In genomic region chr19:26617287-26617686, GRCm38 (mm10) we compare ENCODE assay signal across 21 mouse cellular contexts. TPM values are rescaled to one million over a fixed set of nuclear protein-coding genes. Genes with fewer than 3 reads are reported as not detected.
DNase-seq lines count a peak whose midpoint lies in the region; ATAC-seq and TF ChIP-seq lines count a peak whose summit lies in the region.
"Had no signal": no experiment of that assay in that cellular context is flagged by ENCODE, and none has a peak within 500 bp of the region (broad histone marks: within the 10 kb centered on the region; RNA-seq: fewer than 3 reads in every experiment).

No protein-coding gene starts in this region.

- intact Hi-C loops in heart, adult 2 months (cut with DNase I), result no loop called here

- H3K9ac ChIP-seq in heart, adult 2 months (ENCODE audit: low read depth, low read length), result no peak overlapping the region
- H3K9ac ChIP-seq in lung, postnatal 0 days (replicated peaks; ENCODE audit: low read depth), result no peak overlapping the region

- H3K4me2 ChIP-seq in lung, postnatal 0 days (replicated peaks; ENCODE audit: low read depth, low read length), result no peak overlapping the region

- no peak for DNase-seq in heart, adult 2 months
- DNase-seq in heart, adult 11 months, result no peak
- DNase-seq in lung, postnatal 0 days (ENCODE audit: low spot score), result peak; percentile 26
- DNase-seq in lung, postnatal 4 days, result no peak
- peak; percentile 55 for DNase-seq in lung, postnatal 25 days (ENCODE audit: low spot score)
- no peak for DNase-seq in lung, postnatal 14 days
- DNase-seq in lung, postnatal 36 days, result peak; percentile 61
- DNase-seq in lung, postnatal 10 days, result no peak
- DNase-seq: adrenal gland, adult 2 months; adrenal gland, adult 8-10 months; adrenal gland, postnatal 10 days; adrenal gland, postnatal 14 days; adrenal gland, postnatal 25 days; adrenal gland, postnatal 36 days; B cell, adult 2 months; cerebellum, adult 11 months; cerebellum, adult 11-12 months had no signal

- no peak for TF ChIP-seq CTCF in heart, adult 2 months (IDR thresholded peaks at IDR 0.05)
- TF ChIP-seq CTCF in lung, postnatal 0 days (IDR thresholded peaks at IDR 0.05), result no peak

- peaks cover 25% of the 10 kb centered on the region for H3K36me3 ChIP-seq in heart, adult 2 months (ENCODE audit: control insufficient read depth, insufficient read depth, low read length)
- H3K36me3 ChIP-seq in lung, postnatal 0 days (ENCODE audit: insufficient read depth, low read length), result peaks cover 4% of the 10 kb centered on the region; the same call in 1 of the 2 replicates

- H3K4me1 ChIP-seq in heart, adult 2 months (ENCODE audit: control insufficient read depth, insufficient read depth, low read length), result peaks cover 17% of the 10 kb centered on the region
- H3K4me1 ChIP-seq in lung, postnatal 0 days (ENCODE audit: insufficient read depth, low read depth, low read length), result no peaks in the 10 kb centered on the region

- ATAC-seq in lung, postnatal 0 days, result no peak
- ATAC-seq: activated CD4-positive, CD25-positive, alpha-beta regulatory T cell, adult 4 months; CD4-positive, CD25-positive, alpha-beta regulatory T cell, adult 4 months; Patski had no signal

- no peak overlapping the region for H3K4me3 ChIP-seq in heart, adult 2 months
- H3K4me3 ChIP-seq in lung, postnatal 0 days (ENCODE audit: low read depth, low read length), result no peak overlapping the region

- 57% methylated on average over 5 of the region's 5 CpGs for WGBS in heart, adult 2 months
- WGBS in lung, postnatal 0 days, result 70% methylated on average over 5 of the region's 5 CpGs

- H3K9me3 ChIP-seq in lung, postnatal 0 days (ENCODE audit: low read length), result no peaks in the 10 kb centered on the region

- peaks cover 8% of the 10 kb centered on the region for H3K79me2 ChIP-seq in heart, adult 2 months (replicated peaks; ENCODE audit: control insufficient read depth, insufficient read depth, low read length)

- TF ChIP-seq POLR2A in heart, adult 2 months (IDR thresholded peaks at IDR 0.05; ENCODE audit: insufficient read depth, low read depth, low read length), result no peak

- TF ChIP-seq EP300 in heart, adult 2 months (IDR thresholded peaks at IDR 0.05; ENCODE audit: insufficient read depth, low read depth, low read length), result no peak
- TF ChIP-seq EP300 in lung, postnatal 0 days (IDR thresholded peaks at IDR 0.05), result peak; percentile 89

- no peaks in the 10 kb centered on the region for H3K27me3 ChIP-seq in heart, adult 2 months (ENCODE audit: control insufficient read depth, insufficient read depth, low read length)
- H3K27me3 ChIP-seq in lung, postnatal 0 days (replicated peaks; ENCODE audit: insufficient read depth, low read length), result no peaks in the 10 kb centered on the region
- H3K27me3 ChIP-seq: CH12.LX, Patski had no signal

- H3K27ac ChIP-seq in heart, adult 2 months, result peak overlapping the region; percentile 6; the same call in 1 of the 2 replicates
- H3K27ac ChIP-seq in lung, postnatal 0 days (ENCODE audit: low read length), result no peak overlapping the region

RNA-seq across cellular contexts. Expression of gene Smarca2, which starts 12.4 kb away (rescaled TPM):
- total RNA-seq in heart, adult 2 months (2021), result 10 to 100 TPM; 65.7 to 72.1 TPM
- polyA plus RNA-seq in heart, adult 2 months (2012; rRNA removed), result 24.3 and 54.1 TPM in 2 replicates
- 46.3 and 69.8 TPM in 2 replicates for polyA plus RNA-seq in lung, postnatal 0 days (2015; fragmentation: Nextera tagmentation; extraction: Ambion mirVana)

Comparison
In these comparisons a context has a peak if more than half of its experiments do, and no peak if none do; other contexts are left out.
1. DNase-seq: peak in lung, postnatal 0 days (single experiment), lung, postnatal 25 days (single experiment) and lung, postnatal 36 days (single experiment); none in heart, adult 2 months (0 of 2), heart, adult 11 months (single experiment), lung, postnatal 4 days (0 of 2), lung, postnatal 14 days (single experiment) and lung, postnatal 10 days (single experiment).